Mouse (Mus musculus): Measurements from ENCODE around the gene Cspg4. TPM values are rescaled to one million over a fixed set of nuclear protein-coding genes. Genes with fewer than 3 reads are reported as not detected.
"Not testable (repeated sequence)": the region's sequence is repeated elsewhere in the genome, so short reads cannot be mapped to it uniquely, and the experiment has no call there.

The Cspg4 gene
- total RNA-seq, 2 experiments from 2014 or later: 17.2 to 18.5 TPM

GRCm38 (mm10) chr9:56917131-56917530 lies 52.3 kb downstream of the Cspg4 start:
- intact Hi-C loops (cut with DNase I): no loop called here
- no peak for DNase-seq (ENCODE audit: low spot score in 2 of 2)

DNA sequence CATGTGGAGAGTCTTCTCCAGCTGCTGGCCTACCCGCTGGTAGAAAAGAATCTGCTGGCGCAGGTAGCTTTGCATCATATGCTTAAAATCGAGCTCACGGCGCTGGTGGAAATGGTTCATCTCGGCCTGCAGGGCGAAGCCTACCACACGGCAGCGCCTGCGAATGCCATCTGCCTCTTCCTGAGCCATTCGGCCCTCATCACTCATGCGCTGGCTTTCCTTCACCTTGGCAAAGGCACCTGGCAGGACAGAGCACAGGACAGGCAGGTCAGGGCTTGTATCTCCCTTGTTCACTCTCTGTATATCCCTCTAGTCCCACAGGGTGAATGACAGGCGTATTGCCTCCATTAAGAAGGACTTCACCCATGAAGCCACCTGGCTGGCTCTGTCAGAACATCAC lies 53.6 kb downstream of the Cspg4 start:
- no peak for DNase-seq (ENCODE audit: low spot score in 2 of 2)
- intact Hi-C loops (cut with DNase I): no loop called here

DNA sequence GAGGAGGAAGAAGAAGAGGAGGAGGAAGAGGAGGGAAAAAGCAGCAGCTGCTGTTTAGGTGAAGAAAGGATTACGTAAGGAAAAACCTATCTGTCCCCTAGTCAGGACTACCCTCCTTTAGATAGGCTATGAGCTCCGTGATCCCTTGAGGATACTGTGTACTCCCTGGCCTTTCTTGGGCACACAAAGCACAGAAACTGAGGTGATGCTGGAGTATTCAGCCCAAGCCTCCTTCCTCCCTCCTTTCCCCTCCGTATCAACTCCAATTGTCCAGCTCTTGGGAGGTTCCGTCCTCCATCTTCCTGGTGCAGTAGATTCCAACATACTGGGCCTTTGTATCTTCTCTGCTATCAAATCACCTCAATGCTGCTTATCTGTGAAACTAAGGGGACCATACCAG lies 57.9 kb downstream of the Cspg4 start:
- DNase-seq (ENCODE audit: low spot score in 2 of 2): no peak
- intact Hi-C loops (cut with DNase I): no loop called here

- intact Hi-C loops (cut with DNase I): no loop called here
- no peak for DNase-seq (ENCODE audit: low spot score in 2 of 2)
Measured at GRCm38 (mm10) chr9:56923841-56924650, 59.2 kb downstream of the Cspg4 start.

GRCm38 (mm10) chr9:56924651-56925027 lies 59.8 kb downstream of the Cspg4 start:
- peak; percentile 23 to 44 for DNase-seq (ENCODE audit: low spot score in 2 of 2)

DNA sequence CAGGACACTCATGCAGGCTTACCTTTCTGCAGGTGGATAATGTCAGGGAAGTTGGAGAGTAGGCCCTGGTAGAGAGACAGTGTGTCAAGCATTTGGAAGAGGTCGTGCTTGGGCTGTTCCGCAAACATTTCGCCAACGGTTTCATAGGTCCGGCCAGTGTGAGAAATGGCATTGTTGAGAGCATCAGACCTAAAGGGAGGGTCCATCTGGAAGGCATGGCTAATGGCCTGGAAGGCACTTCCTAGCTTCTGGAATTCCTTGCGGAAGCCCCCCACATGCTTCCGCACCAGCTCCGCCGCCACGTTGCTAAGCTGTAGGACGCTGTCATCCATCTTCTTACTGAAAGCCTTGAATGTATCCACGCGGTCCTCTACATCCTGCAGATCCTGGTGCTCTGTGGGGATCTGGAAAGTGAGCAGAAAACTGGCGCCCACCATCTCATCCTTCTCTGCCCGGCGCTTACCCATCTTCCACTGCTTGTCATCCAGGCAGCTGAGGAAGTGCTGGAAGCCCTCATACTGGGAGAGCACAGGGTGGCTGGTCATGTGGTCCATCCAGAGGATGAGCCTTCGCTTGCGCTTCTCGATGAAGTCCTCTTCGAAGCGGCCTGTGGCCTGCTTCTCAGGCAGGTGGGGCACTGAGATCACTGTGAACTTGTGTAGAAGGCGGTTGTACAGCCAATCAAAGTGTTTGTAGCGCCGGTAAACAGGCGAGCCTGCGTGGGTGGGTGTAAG lies 60.6 kb downstream of the Cspg4 start:
- no peak for DNase-seq (ENCODE audit: low spot score in 2 of 2)
- intact Hi-C loops (cut with DNase I): no loop called here

More at GRCm38 (mm10) chr9:56924651-56925027, 59.8 kb downstream of the Cspg4 start:
- intact Hi-C loops (cut with DNase I): no loop called here

GRCm38 (mm10) chr9:56926025-56926360 lies 61.2 kb downstream of the Cspg4 start:
- intact Hi-C loops (cut with DNase I): no loop called here
- DNase-seq (ENCODE audit: low spot score in 2 of 2): no peak

DNA sequence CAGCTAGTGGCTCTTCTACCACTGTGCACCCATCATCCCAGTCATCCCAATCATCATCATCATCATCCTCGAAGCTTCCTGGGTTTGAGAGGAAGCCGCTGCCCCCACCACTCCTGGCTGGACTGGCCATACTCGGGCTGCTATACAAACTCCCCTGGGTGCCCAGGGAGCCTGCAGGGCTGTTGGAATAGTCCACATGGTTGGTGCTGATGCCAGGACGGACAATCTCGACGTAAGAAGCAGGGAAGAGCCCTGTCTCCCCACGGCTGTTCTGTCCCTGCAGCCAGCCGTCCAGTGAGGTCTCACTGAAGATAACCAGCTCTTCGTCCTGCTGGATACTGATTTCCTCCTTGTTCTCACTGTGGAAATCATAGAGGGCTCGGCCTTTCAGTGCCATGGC lies 61.6 kb downstream of the Cspg4 start:
- intact Hi-C loops (cut with DNase I): no loop called here
- DNase-seq (ENCODE audit: low spot score in 2 of 2): no peak

DNA sequence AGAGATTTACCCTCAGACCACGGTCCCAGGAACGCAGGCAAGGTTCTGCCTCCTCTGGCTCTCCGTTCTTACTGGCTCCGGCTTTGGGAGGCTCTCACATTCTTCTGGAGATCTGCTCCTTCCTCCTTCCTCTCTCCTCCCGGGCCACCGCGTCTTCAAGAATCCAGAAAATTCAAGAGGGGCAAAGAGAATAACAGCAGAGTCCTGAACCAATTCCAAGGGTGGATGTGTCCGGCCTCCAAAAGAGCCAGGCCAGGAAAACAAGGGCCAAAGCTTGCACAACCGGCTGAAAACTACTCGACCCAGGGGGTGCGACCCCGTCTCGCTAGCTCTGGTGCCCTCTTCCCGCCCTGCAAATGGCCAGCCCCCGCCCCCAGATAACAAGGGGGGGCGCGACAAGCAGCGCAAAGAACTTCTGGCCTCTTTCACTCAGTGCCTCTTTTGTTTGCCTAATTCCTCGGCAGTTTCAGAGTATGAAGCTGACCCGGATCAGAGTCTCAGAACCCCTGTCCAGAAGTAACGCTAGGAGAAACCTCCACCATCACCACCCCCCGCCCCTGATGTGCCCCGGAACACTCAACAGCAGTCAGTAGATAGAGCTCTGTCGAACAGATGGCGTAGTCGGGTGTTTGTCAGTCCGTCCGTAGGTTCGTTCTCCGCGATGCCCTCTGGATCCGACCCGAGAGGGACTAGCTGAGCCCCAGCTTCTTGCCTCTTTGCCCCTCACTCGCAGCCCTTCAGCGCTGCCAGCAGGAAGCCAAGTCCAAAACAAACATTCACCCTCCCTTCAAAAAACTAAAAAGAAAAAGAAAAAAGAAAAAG lies 62.6 kb downstream of the Cspg4 start:
- intact Hi-C loops (cut with DNase I): no loop called here
- no peak for DNase-seq (ENCODE audit: low spot score in 2 of 2)

GRCm38 (mm10) chr9:56928041-56928811 lies 63.4 kb downstream of the Cspg4 start, which contains the start of gene Snx33:
TSS of gene Snx33 (minus strand) at chr9:56928371.
- peak; percentile 82 to 89 for DNase-seq (ENCODE audit: low spot score in 2 of 2)
- intact Hi-C loops (cut with DNase I): no loop called here

GRCm38 (mm10) chr9:56929496-56929895 lies 64.7 kb downstream of the Cspg4 start:
- intact Hi-C loops (cut with DNase I): no loop called here
- no peak for DNase-seq (ENCODE audit: low spot score in 2 of 2)

GRCm38 (mm10) chr9:56930556-56930955 lies 65.7 kb downstream of the Cspg4 start:
- no peak for DNase-seq (ENCODE audit: low spot score in 2 of 2)
- intact Hi-C loops (cut with DNase I): no loop called here

DNA sequence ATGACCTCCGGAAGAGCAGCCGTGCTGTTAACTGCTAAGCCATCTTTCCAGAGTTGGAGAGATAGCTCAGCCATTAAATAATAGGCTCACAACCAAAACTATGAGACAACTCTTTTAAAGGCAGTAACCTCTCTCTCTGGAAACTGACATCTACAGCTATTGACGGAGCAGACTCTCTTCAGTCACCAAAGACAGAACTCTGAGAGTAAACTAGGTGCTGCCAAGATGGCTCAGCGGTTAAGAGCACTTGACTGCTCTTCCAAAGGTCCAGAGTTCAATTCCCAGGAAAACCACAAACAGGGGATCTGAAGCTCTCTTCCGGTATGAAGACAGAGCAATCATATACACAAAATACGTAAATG lies 72.0 kb downstream of the Cspg4 start:
- intact Hi-C loops (cut with DNase I): loop anchor here (5.0 kb wide), 3 partner anchors 40 to 195 kb away; partner anchors contain the start of genes Man2c1 and Sin3a
- no peak for DNase-seq (ENCODE audit: low spot score in 2 of 2)

DNA sequence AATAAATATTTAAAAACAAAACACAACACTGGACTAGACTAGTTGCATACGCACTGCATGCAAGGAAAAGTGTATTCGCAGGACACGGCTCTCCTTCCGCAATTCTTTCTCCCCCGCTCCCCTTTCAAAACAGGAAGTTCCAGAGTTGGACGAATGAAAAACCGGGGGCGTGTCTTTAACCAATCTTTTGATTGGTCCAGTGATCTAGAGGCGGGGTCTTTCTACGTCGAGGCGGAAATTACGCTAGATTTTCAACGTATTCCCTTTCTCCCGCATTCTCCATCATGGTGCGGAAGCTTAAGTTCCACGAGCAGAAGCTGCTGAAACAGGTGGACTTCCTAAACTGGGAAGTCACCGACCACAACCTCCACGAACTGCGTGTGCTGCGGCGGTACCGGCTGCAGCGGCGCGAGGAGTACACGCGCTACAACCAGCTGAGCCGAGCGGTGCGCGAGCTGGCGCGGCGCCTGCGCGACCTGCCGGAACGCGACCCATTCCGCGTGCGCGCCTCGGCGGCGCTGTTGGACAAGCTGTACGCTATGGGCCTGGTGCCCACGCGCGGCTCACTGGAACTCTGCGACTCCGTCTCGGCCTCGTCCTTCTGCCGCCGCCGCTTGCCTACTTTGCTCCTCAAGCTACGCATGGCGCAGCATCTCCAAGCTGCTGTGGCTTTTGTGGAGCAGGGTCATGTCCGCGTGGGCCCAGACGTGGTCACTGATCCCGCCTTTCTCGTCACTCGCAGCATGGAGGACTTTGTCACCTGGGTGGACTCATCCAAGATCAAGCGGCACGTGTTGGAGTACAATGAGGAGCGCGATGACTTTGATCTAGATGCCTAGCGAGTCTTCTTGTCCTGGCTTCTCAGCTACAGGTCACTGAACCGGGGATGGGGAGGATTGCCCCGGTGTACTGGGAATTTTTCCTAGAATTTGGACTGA lies 72.7 kb downstream of the Cspg4 start, which contains the start of gene Imp3:
Gene Imp3 (plus strand): TSS at position 253 of the 938 bp plus-strand sequence.
- intact Hi-C loops (cut with DNase I): loop anchor here (5.0 kb wide), 3 partner anchors 40 to 195 kb away; partner anchors contain the start of genes Man2c1 and Sin3a
- peak; percentile 90 to 97 for DNase-seq (ENCODE audit: low spot score in 2 of 2)

DNA sequence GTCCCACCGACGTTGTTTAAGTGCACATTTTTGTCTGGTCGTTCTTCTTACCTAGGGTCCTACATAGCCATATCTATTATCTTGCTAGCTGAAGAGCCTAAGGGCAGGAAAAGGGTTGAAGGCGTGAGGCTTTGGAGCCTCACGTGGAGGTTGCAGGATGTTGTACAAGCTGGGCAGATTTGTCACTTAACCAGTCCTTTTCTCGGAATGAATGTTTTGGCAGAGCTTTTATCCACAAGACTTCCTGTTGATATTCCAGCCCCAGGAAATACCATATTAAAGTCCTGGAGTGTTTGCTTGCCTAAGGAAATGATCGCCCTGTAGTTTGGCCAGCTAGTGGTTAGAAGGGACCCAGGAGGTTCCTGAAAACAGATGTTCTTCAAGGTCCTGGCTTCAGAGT lies 73.5 kb downstream of the Cspg4 start:
- DNase-seq (ENCODE audit: low spot score in 2 of 2): no peak
- intact Hi-C loops (cut with DNase I): loop anchor here (5.0 kb wide), 3 partner anchors 41 to 194 kb away; partner anchors contain the start of genes Man2c1 and Sin3a

DNA sequence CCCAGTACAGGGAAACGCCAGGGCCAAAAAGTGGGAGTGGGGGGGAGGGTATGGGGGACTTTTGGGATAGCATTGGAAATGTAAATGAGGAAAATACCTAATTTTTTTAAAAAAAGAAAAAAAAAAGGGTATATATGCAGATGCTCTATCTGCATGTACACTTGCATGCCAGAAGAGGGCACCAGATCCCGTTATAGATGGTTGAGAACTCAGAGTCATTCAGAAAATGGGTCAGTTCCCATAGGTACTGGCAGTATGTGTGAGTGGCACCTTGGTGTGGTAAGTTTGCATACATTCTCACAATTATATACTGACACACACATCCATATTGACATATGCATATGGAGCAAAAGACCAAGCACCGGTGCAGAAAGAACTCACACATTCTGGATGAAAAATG lies 82.6 kb downstream of the Cspg4 start:
- intact Hi-C loops (cut with DNase I): loop anchor here (5.0 kb wide), 1 partner anchor 55 kb away; no protein-coding TSS in a partner anchor
- peak; percentile 45 to 63 for DNase-seq (ENCODE audit: low spot score in 2 of 2)

DNA sequence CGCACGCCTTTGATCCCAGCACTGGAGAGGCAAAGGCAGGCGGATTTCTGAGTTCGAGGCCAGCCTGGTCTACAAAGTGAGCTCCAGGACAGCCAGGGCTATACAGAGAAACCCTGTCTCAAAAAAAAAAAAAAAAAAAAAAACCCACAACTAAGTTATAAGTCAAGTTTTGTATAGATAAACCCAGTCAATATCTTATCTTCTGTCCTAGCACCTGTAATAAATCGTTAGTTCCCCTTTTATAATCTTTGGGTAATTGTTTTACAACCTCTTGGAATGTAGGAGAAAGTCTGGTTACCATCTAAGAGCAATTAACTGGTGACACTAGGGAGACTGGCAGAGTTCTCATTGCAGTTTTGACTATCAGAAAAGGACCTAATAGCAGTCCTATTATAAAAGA lies 83.9 kb downstream of the Cspg4 start:
- DNase-seq (ENCODE audit: low spot score in 2 of 2): not testable (repeated sequence)
- intact Hi-C loops (cut with DNase I): loop anchor here (5.0 kb wide), 1 partner anchor 56 kb away; no protein-coding TSS in a partner anchor

All from left cerebral cortex, postnatal 25 days (tissue).